Mouse (Mus musculus): Measurements from ENCODE around the gene Lrmda. TPM values are rescaled to one million over a fixed set of nuclear protein-coding genes. Genes with fewer than 3 reads are reported as not detected.
A peak's percentile ranks its signal among the peaks of the same experiment; 100 is the strongest.

Gene Lrmda
- total and polyA plus RNA-seq, 3 experiments: 5.1 to 5.9 TPM; not detected in 1

DNA sequence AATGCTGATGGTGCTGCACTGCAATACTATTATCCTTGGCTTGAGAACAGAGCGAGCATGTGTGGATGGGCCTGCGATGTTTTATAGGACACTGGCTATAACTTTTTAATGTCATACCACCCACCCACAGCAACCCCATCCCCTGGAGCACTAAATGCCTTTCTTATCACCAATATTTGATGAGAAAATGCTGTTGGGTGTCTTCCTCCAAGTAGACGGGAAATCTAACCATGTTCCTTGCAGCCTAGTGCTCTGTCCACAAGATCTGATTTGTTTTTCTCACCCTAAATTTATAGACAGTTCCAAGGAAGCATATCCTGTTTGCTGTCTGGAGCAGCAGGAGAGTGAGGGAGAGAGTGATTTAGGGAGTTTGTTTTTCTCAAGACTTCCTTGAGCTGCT, 738.0 kb downstream of the Lrmda start:
- no peak for TF ChIP-seq NELFE (IDR thresholded peaks at IDR 0.05; ENCODE audit: low read depth, low read length)
- no peak for TF ChIP-seq MXI1 (IDR thresholded peaks at IDR 0.05; ENCODE audit: low read depth, low read length)
- no peak for TF ChIP-seq POLR2AphosphoS2 (IDR thresholded peaks at IDR 0.05; ENCODE audit: low read length)
- no peak for TF ChIP-seq ZMIZ1 (IDR thresholded peaks at IDR 0.05; ENCODE audit: low read depth, low read length)
- Histone ChIP-seq H3K27me3 (ENCODE audit: control insufficient read depth in 1 of 2, insufficient read depth in 2 of 2, low read length in 2 of 2) (no peaks in the 10 kb centered on the region), H3K27ac (ENCODE audit: control insufficient read depth, low read depth, low read length) (no peak overlapping the region), H3K9ac (ENCODE audit: control insufficient read depth, low read depth, low read length, poor library complexity, severe bottlenecking) (no peak overlapping the region), H3K4me3 (ENCODE audit: control insufficient read depth in 1 of 2, insufficient read depth in 1 of 2, low read depth in 2 of 2, low read length in 2 of 2) (no peak overlapping the region), H3K79me2 (ENCODE audit: control insufficient read depth, insufficient read depth, low read length, poor library complexity) (no peaks in the 10 kb centered on the region), H3K36me3 (ENCODE audit: control insufficient read depth in 1 of 2, insufficient read depth in 2 of 2, low read length in 2 of 2) (peaks cover 0 to 18% of the 10 kb centered on the region in 2 experiments; a peak in 2 of 4 replicates), H3K4me1 (ENCODE audit: control insufficient read depth in 1 of 2, insufficient read depth in 2 of 2, low read length in 2 of 2) (peaks cover 3 to 16% of the 10 kb centered on the region in 2 experiments), H3K9me3 (replicated peaks; ENCODE audit: insufficient read depth, low read length) (no peaks in the 10 kb centered on the region)
- no peak for DNase-seq (ENCODE audit: low read depth, low spot score)

DNA sequence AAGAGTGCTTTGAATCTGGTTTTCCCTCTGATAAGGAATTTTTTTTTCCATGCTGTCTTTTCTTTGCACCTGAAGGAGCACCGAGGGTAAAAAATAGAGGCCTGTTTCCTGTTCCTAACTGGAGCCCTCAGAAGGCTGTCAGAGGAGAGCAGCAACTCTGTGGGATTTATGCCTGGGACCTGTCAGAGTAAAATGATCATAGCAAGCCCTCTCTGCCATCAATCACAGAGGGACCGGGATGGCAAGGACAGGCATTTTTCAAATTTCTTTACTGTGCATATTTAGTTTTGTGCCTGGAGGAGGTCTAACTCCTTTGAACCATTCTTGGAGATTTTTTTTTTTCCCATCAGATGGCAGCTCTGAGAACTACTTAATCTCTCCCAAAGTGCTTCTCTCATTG, 739.7 kb downstream of the Lrmda start:
- H3K9me3 ChIP-seq (replicated peaks; ENCODE audit: insufficient read depth, low read length): no peaks in the 10 kb centered on the region
- peaks cover 3 to 12% of the 10 kb centered on the region in 2 experiments; a peak in 2 of 4 replicates for H3K4me1 ChIP-seq (ENCODE audit: control insufficient read depth in 1 of 2, insufficient read depth in 2 of 2, low read length in 2 of 2)
- no peak for TF ChIP-seq TAL1 (IDR thresholded peaks at IDR 0.05; ENCODE audit: low read length)
- TF ChIP-seq TCF12 (IDR thresholded peaks at IDR 0.05; ENCODE audit: low read depth, low read length): no peak
- no peak for TF ChIP-seq MYC (IDR thresholded peaks at IDR 0.05; ENCODE audit: low read depth, low read length)
- no peak for TF ChIP-seq ZNF384 (IDR thresholded peaks at IDR 0.05; ENCODE audit: low read depth, low read length)
- TF ChIP-seq SIN3A (IDR thresholded peaks at IDR 0.05; ENCODE audit: low read length): no peak
- no peak for TF ChIP-seq RCOR1 (IDR thresholded peaks at IDR 0.05; ENCODE audit: low read depth, low read length)
- TF ChIP-seq ZKSCAN1 (IDR thresholded peaks at IDR 0.05; ENCODE audit: low read depth, low read length): no peak
- no peak for TF ChIP-seq SMC3 (IDR thresholded peaks at IDR 0.05; ENCODE audit: low read depth, low read length)
- no peak for TF ChIP-seq MAZ (IDR thresholded peaks at IDR 0.05; ENCODE audit: low read depth, low read length)
- no peak for TF ChIP-seq ZMIZ1 (IDR thresholded peaks at IDR 0.05; ENCODE audit: low read depth, low read length)
- no peak for TF ChIP-seq ZC3H11A (IDR thresholded peaks at IDR 0.05; ENCODE audit: low read depth, low read length)
- no peak for TF ChIP-seq MAFK (IDR thresholded peaks at IDR 0.05; ENCODE audit: borderline replicate concordance, low read depth, low read length)
- no peak for TF ChIP-seq POLR2AphosphoS2 (IDR thresholded peaks at IDR 0.05; ENCODE audit: low read length)
- no peak for TF ChIP-seq USF1 (IDR thresholded peaks at IDR 0.05; ENCODE audit: low read depth, low read length)
- TF ChIP-seq CTCF (IDR thresholded peaks at IDR 0.05 in 2 of 3, conservative IDR thresholded peaks at IDR 0.05 in 1 of 3; ENCODE audit: control insufficient read depth in 1 of 3, insufficient read depth in 1 of 3, low read depth in 2 of 3, low read length in 3 of 3, poor library complexity in 1 of 3, severe bottlenecking in 1 of 3): no peak
- TF ChIP-seq MXI1 (IDR thresholded peaks at IDR 0.05; ENCODE audit: low read depth, low read length): no peak
- H3K9ac ChIP-seq (ENCODE audit: control insufficient read depth, low read depth, low read length, poor library complexity, severe bottlenecking): no peak overlapping the region
- H3K79me2 ChIP-seq (ENCODE audit: control insufficient read depth, insufficient read depth, low read length, poor library complexity): no peaks in the 10 kb centered on the region
- no peaks in the 10 kb centered on the region for H3K27me3 ChIP-seq (ENCODE audit: control insufficient read depth in 1 of 2, insufficient read depth in 2 of 2, low read length in 2 of 2)
- H3K4me3 ChIP-seq (ENCODE audit: control insufficient read depth in 1 of 2, insufficient read depth in 1 of 2, low read depth in 2 of 2, low read length in 2 of 2): no peak overlapping the region
- no peak for DNase-seq (ENCODE audit: low read depth, low spot score)
- peak overlapping the region; percentile 36 for H3K27ac ChIP-seq (ENCODE audit: control insufficient read depth, low read depth, low read length)
- peaks cover 0 to 12% of the 10 kb centered on the region in 2 experiments; a peak in 2 of 4 replicates for H3K36me3 ChIP-seq (ENCODE audit: control insufficient read depth in 1 of 2, insufficient read depth in 2 of 2, low read length in 2 of 2)
